Mouse (Mus musculus): ENCODE results near the gene Pcgf3.

DNA sequence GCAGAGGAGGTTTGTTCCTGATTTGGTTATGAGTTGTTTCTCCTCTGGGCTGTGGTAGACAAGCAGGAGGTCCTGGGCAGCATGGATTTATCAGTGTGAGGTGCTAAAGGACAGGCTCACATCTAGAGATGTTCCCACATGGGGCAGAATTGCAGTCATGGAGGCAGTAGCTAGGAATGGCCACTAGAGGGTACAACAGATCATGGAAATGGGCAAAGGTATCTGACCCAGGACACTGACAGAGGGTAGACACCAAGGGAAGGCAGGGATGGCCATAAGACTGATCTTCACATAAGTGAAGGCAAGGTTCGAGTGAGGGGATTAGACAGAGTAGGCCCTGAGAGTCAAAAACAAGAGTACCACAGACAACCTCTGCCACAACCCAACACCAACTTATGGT is 33.8 kb upstream of the Pcgf3 start:
- TF ChIP-seq CTCF (IDR thresholded peaks at IDR 0.05; ENCODE audit: borderline replicate concordance, control insufficient read depth, extremely low read depth, insufficient read depth, low read length, poor library complexity), result no peak
- no peak for TF ChIP-seq POLR2A (IDR thresholded peaks at IDR 0.05; ENCODE audit: control insufficient read depth, extremely low read depth, insufficient read depth, low read length, poor library complexity)

All from thymus, adult 2 months (tissue).